Mouse (Mus musculus) kidney, postnatal 0 days (tissue): Measurements from ENCODE around the gene Gm11985. TPM values are rescaled to one million over a fixed set of nuclear protein-coding genes. Genes with fewer than 3 reads are reported as not detected.
A peak's percentile ranks its signal among the peaks of the same experiment; 100 is the strongest.

Source experiments
- ATAC-seq: fragments of 200-750 bp; cut with Nextera tagmentation; replicated peaks from 2 replicates; pipeline ENCODE4 v1.8.0; 2017; ENCODE audit warnings: low read depth, moderate number of reproducible peaks, moderate TSS enrichment, moderate library complexity; ENCODE audit not compliant: low FRiP score
- DNase-seq: peaks from one replicate; pipeline ENCODE4 v3.0.0-alpha.2; 2016; ENCODE audit warnings: low spot score
- H3K27ac ChIP-seq: fragments of 300-500 bp; sonication (generic); 2 replicates; pipeline ENCODE4 v1.5.1; 2014; ENCODE audit warnings: mild to moderate bottlenecking
- H3K27me3 ChIP-seq: fragments of 300-500 bp; sonication (generic); 2 replicates; pipeline ENCODE4 v1.6.1; 2014; ENCODE audit warnings: low read length, mixed read lengths; ENCODE audit not compliant: insufficient read depth
- H3K36me3 ChIP-seq: fragments of 300-500 bp; sonication (generic); 2 replicates; pipeline ENCODE4 v1.6.1; 2014; ENCODE audit warnings: low read length, mixed read lengths; ENCODE audit not compliant: insufficient read depth
- H3K4me1 ChIP-seq: fragments of 300-500 bp; sonication (generic); replicated peaks from 2 replicates; pipeline ENCODE4 v1.6.1; 2014; ENCODE audit warnings: antibody characterized with exemption, low read length, mixed read lengths; ENCODE audit not compliant: insufficient read depth
- H3K4me2 ChIP-seq: fragments of 300-500 bp; sonication (generic); 2 replicates; pipeline ENCODE4 v1.6.1; 2014; ENCODE audit warnings: mild to moderate bottlenecking, low read length, moderate library complexity, mixed read lengths
- H3K4me3 ChIP-seq: fragments of 300-500 bp; sonication (generic); replicated peaks from 2 replicates; pipeline ENCODE4 v1.5.1; 2014; ENCODE audit warnings: low read depth, low read length
- H3K9ac ChIP-seq: fragments of 300-500 bp; sonication (generic); 2 replicates; pipeline ENCODE4 v1.6.1; 2014; ENCODE audit warnings: low read depth, low read length
- H3K9me3 ChIP-seq: fragments of 300-500 bp; sonication (generic); replicated peaks from 2 replicates; pipeline ENCODE4 v1.6.1; 2016; ENCODE audit warnings: low read length, inconsistent platforms, mixed read lengths
- CTCF ChIP-seq: IDR thresholded peaks from 2 replicates; pipeline ENCODE4 v1.5.1; 2016; ENCODE audit warnings: antibody characterized with exemption, low read depth, mild to moderate bottlenecking, moderate library complexity
- WGBS: fragments of 180-500 bp; shearing (Covaris S2); extraction: QIAGEN DNeasy Blood & Tissue Kit; methylation state at CpG from one replicate; pipeline ENCODE4 v1.1.7; 2014; 5-methylcytosine and 5-hydroxymethylcytosine counted together
- polyA plus RNA-seq: library from polyadenylated mRNA; unstranded; fragments of >200 nt; fragmentation: Nextera tagmentation; extraction: Ambion mirVana; gene quantifications from 2 replicates; pipeline ENCODE4 v1.2.1, GENCODE M21; 2015

The Gm11985 gene
- polyA plus RNA-seq, 1 experiment from 2014 or later = not detected

- Histone ChIP-seq H3K27ac (no peak overlapping the region), H3K4me1 (0 out of 2 replicates have a peak, but pooled peaks cover 9% of the 10 kb centered on the region), H3K27me3 (peaks cover 8% of the 10 kb centered on the region; the same call in 1 of the 2 replicates), H3K36me3 (peaks cover 14% of the 10 kb centered on the region; the same call in 1 of the 2 replicates), H3K9ac (no peak overlapping the region), H3K4me2 (peak overlapping the region; percentile 44), H3K4me3 (peak overlapping the region; percentile 21; the same call in 1 of the 2 replicates), H3K9me3 (no peaks in the 10 kb centered on the region)
- 16% methylated on average over 9 of the region's 9 CpGs for WGBS
- ATAC-seq (no peak), DNase-seq (peak; percentile 38)
- no peak for TF ChIP-seq CTCF
These were observed 22.8 kb upstream of the Gm11985 start for GRCm38 (mm10) chr11:7211211-7211610.

GRCm38 (mm10) chr11:7210343-7210742 is 22.0 kb upstream of the Gm11985 start:
- 14% methylated on average over 6 of the region's 6 CpGs for WGBS
- TF ChIP-seq CTCF = peak; percentile 87
- ATAC-seq = peak; percentile 48; the same call in 1 of the 2 replicates

GRCm38 (mm10) chr11:7203846-7204245 is 15.5 kb upstream of the Gm11985 start:
- no peaks in the 10 kb centered on the region for H3K27me3 ChIP-seq
- no peaks in the 10 kb centered on the region for H3K9me3 ChIP-seq
- no peak overlapping the region for H3K4me3 ChIP-seq
- no peak for TF ChIP-seq CTCF
- peaks cover 6% of the 10 kb centered on the region; the same call in 1 of the 2 replicates for H3K36me3 ChIP-seq
- H3K4me1 ChIP-seq = no peaks in the 10 kb centered on the region
- 85% methylated on average over 9 of the region's 9 CpGs for WGBS
- DNase-seq (no peak), ATAC-seq (no peak)
- no peak overlapping the region for H3K4me2 ChIP-seq
- H3K27ac ChIP-seq = no peak overlapping the region
- no peak overlapping the region for H3K9ac ChIP-seq

More at GRCm38 (mm10) chr11:7210343-7210742, 22.0 kb upstream of the Gm11985 start:
- H3K4me2 ChIP-seq = peak overlapping the region; percentile 44; the same call in 1 of the 2 replicates
- no peak overlapping the region for H3K27ac ChIP-seq
- H3K4me3 ChIP-seq = peak overlapping the region; percentile 21; the same call in 1 of the 2 replicates
- H3K9me3 ChIP-seq = no peaks in the 10 kb centered on the region
- peaks cover 14% of the 10 kb centered on the region; the same call in 1 of the 2 replicates for H3K36me3 ChIP-seq
- H3K4me1 ChIP-seq = 0 out of 2 replicates have a peak, but pooled peaks cover 9% of the 10 kb centered on the region
- H3K27me3 ChIP-seq = peaks cover 8% of the 10 kb centered on the region; the same call in 1 of the 2 replicates
- DNase-seq = peak; percentile 82
- no peak overlapping the region for H3K9ac ChIP-seq

GRCm38 (mm10) chr11:7202206-7202605 is 13.8 kb upstream of the Gm11985 start:
- Histone ChIP-seq H3K27me3 (no peaks in the 10 kb centered on the region), H3K4me1 (peaks cover 8% of the 10 kb centered on the region; the same call in 1 of the 2 replicates), H3K4me2 (no peak overlapping the region), H3K9me3 (no peaks in the 10 kb centered on the region), H3K27ac (no peak overlapping the region), H3K9ac (no peak overlapping the region), H3K4me3 (no peak overlapping the region), H3K36me3 (0 out of 2 replicates have a peak, but pooled peaks cover 2% of the 10 kb centered on the region)
- ATAC-seq = no peak
- 78% methylated on average over 7 of the region's 7 CpGs for WGBS
- no peak for DNase-seq
- no peak for TF ChIP-seq CTCF

DNA sequence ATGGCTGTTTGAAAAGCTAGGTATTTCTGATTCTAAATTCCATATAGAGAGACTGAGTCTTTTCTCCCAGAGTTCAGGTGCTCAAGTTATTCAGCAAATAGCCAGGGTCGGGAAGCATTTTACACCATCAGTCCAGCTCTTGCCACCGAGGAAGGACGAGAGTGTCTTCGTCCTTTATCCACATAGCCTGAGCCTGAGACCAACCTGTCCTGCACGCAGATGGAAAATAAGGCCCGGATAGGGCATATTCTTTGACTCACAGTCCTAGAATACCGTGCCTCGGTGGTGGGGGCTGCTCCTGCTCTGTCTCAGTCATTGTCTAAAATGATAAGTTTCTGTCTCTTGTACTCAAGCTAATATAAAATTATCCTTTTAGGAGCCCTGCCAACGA is 12.0 kb upstream of the Gm11985 start:
- ATAC-seq (no peak), DNase-seq (no peak)
- Histone ChIP-seq H3K9me3 (no peaks in the 10 kb centered on the region), H3K36me3 (no peaks in the 10 kb centered on the region), H3K27ac (no peak overlapping the region), H3K4me1 (peaks cover 17% of the 10 kb centered on the region; the same call in 1 of the 2 replicates), H3K9ac (no peak overlapping the region), H3K4me3 (no peak overlapping the region), H3K27me3 (no peaks in the 10 kb centered on the region), H3K4me2 (no peak overlapping the region)
- WGBS = 83% methylated on average over 9 of the region's 9 CpGs
- no peak for TF ChIP-seq CTCF

GRCm38 (mm10) chr11:7199736-7200392 is 11.5 kb upstream of the Gm11985 start:
- Histone ChIP-seq H3K9me3 (no peaks in the 10 kb centered on the region), H3K9ac (no peak overlapping the region), H3K4me1 (peaks cover 17% of the 10 kb centered on the region; the same call in 1 of the 2 replicates), H3K36me3 (no peaks in the 10 kb centered on the region), H3K27ac (no peak overlapping the region), H3K4me2 (no peak overlapping the region), H3K27me3 (no peaks in the 10 kb centered on the region), H3K4me3 (no peak overlapping the region)
- ATAC-seq (no peak), DNase-seq (peak; percentile 81)
- 53% methylated on average over 14 of the region's 14 CpGs for WGBS
- TF ChIP-seq CTCF = peak; percentile 91
